27 mouse cellular contexts compared by ENCODE assay signal in genomic region chr6:146908801-146909200, GRCm38 (mm10). TPM values are rescaled to one million over a fixed set of nuclear protein-coding genes. Genes with fewer than 3 reads are reported as not detected.
DNase-seq lines count a peak whose midpoint lies in the region; ATAC-seq and TF ChIP-seq lines count a peak whose summit lies in the region.
"Had no signal": no experiment of that assay in that cellular context is flagged by ENCODE, and none has a peak within 500 bp of the region (broad histone marks: within the 10 kb centered on the region; RNA-seq: fewer than 3 reads in every experiment).

No protein-coding gene starts in this region.

- intact Hi-C loops in left cerebral cortex, postnatal 10 days (cut with DNase I), result no loop called here

- H3K36me3 ChIP-seq in kidney, adult 2 months (ENCODE audit: control insufficient read depth, insufficient read depth, low read length), result no peaks in the 10 kb centered on the region
- H3K36me3 ChIP-seq in kidney, embryonic 15.5 days, result 0 out of 2 replicates have a peak, but pooled peaks cover 4% of the 10 kb centered on the region
- H3K36me3 ChIP-seq: embryonic facial prominence, embryonic 15.5 days; limb, embryonic 12.5 days; neural tube, embryonic 13.5 days had no signal

- ATAC-seq in kidney, embryonic 15.5 days (replicated peaks; ENCODE audit: low FRiP score), result no peak
- peak; percentile 32 to 63; a peak in 2 of 4 replicates for ATAC-seq in hematopoietic stem cell, adult 5-6 weeks (replicated peaks in 1 of 2; ENCODE audit: insufficient read depth in 1 of 2, low FRiP score in 2 of 2, low TSS enrichment in 1 of 2, low read depth in 1 of 2, poor library complexity in 2 of 2, severe bottlenecking in 2 of 2)
- ATAC-seq: forebrain, embryonic 13.5 days; inflammation-experienced regulatory T-cells, adult 6 months had no signal

- no peak overlapping the region for H3K9ac ChIP-seq in kidney, embryonic 15.5 days
- H3K9ac ChIP-seq: embryonic facial prominence, embryonic 15.5 days; forebrain, embryonic 13.5 days; limb, embryonic 12.5 days; lung, embryonic 14.5 days; neural tube, embryonic 13.5 days had no signal

- H3K27ac ChIP-seq in kidney, adult 2 months (ENCODE audit: insufficient read depth, low read depth, low read length), result peak overlapping the region; percentile 70; the same call in 1 of the 2 replicates
- H3K27ac ChIP-seq in kidney, embryonic 15.5 days, result no peak overlapping the region
- H3K27ac ChIP-seq: embryonic facial prominence, embryonic 15.5 days; forebrain, embryonic 13.5 days; limb, embryonic 12.5 days; neural tube, embryonic 13.5 days had no signal

- H3K4me1 ChIP-seq in kidney, adult 2 months (ENCODE audit: control insufficient read depth, insufficient read depth, low read length), result peaks cover 65% of the 10 kb centered on the region
- H3K4me1 ChIP-seq in kidney, embryonic 15.5 days, result peaks cover 58% of the 10 kb centered on the region

- WGBS in kidney, adult 2 months, result 28% methylated on average over 2 of the region's 2 CpGs
- 79% methylated on average over 2 of the region's 2 CpGs for WGBS in kidney, embryonic 15.5 days

- TF ChIP-seq CTCF in kidney, adult 2 months (conservative IDR thresholded peaks at IDR 0.05; ENCODE audit: insufficient read depth, insufficient read length, low read depth, low read length), result no peak

- H3K9me3 ChIP-seq in kidney, embryonic 15.5 days (replicated peaks), result no peaks in the 10 kb centered on the region
- H3K9me3 ChIP-seq: embryonic facial prominence, embryonic 15.5 days; forebrain, embryonic 13.5 days; limb, embryonic 12.5 days; neural tube, embryonic 13.5 days had no signal

- TF ChIP-seq POLR2A in kidney, adult 2 months (IDR thresholded peaks at IDR 0.05; ENCODE audit: low read depth, low read length), result no peak

- H3K27me3 ChIP-seq in kidney, adult 2 months (replicated peaks; ENCODE audit: control insufficient read depth, insufficient read depth, low read length), result no peaks in the 10 kb centered on the region
- no peaks in the 10 kb centered on the region for H3K27me3 ChIP-seq in kidney, embryonic 15.5 days
- H3K27me3 ChIP-seq: embryonic facial prominence, embryonic 15.5 days; forebrain, embryonic 13.5 days; limb, embryonic 12.5 days; neural tube, embryonic 13.5 days had no signal

- H3K4me3 ChIP-seq in kidney, adult 2 months (ENCODE audit: insufficient read depth, low read depth, low read length), result no peak overlapping the region
- H3K4me3 ChIP-seq in kidney, embryonic 15.5 days (replicated peaks), result no peak overlapping the region
- H3K4me3 ChIP-seq: embryonic facial prominence, embryonic 15.5 days; forebrain, embryonic 13.5 days; limb, embryonic 12.5 days; neural tube, embryonic 13.5 days had no signal

- no peak overlapping the region for H3K4me2 ChIP-seq in kidney, embryonic 15.5 days
- H3K4me2 ChIP-seq: embryonic facial prominence, embryonic 15.5 days; forebrain, embryonic 13.5 days; limb, embryonic 12.5 days; lung, embryonic 14.5 days; neural tube, embryonic 13.5 days had no signal

- DNase-seq in kidney, adult 2 months, result no peak
- peak; percentile 90 for DNase-seq in 3T3-L1 (ENCODE audit: low read depth, low spot score)
- peak; percentile 87 for DNase-seq in Muller cell, postnatal 12 days (ENCODE audit: inconsistent ontology term)
- DNase-seq in embryo, embryonic 10 days (ENCODE audit: low spot score), result no peak
- no peak for DNase-seq in left cerebral cortex, postnatal 10 days (ENCODE audit: extremely low spot score in 1 of 2, low spot score in 2 of 2)
- DNase-seq in left cerebral cortex, adult 9 months (ENCODE audit: low spot score in 2 of 2), result no peak
- DNase-seq: adrenal gland, postnatal 25 days; cerebellum, adult 8-10 months; embryo, embryonic 11 days; gastrocnemius, postnatal 36 days; layer of hippocampus, postnatal 36 days; lung, embryonic 14.5 days; right cerebral cortex, postnatal 25 days had no signal

RNA-seq across cellular contexts. Expression of gene Ppfibp1, which starts 20.5 kb away (rescaled TPM):
- polyA plus RNA-seq in kidney, adult 2 months (2012; rRNA removed), result 20.6 and 23.4 TPM in 2 replicates
- polyA plus RNA-seq in kidney, embryonic 15.5 days (2015; fragmentation: Nextera tagmentation; extraction: Ambion mirVana), result 68.3 and 73.6 TPM in 2 replicates
- total RNA-seq in hematopoietic stem cell, adult 5-6 weeks (2017), result 29.1 and 31.6 TPM in 2 replicates
- 100 to 1,000 TPM in 1 of 2 experiments, 10 to 100 TPM in 1; 96.3 to 100 TPM for total RNA-seq in left cerebral cortex, postnatal 10 days (2021)

RNA-seq across cellular contexts. Expression of gene 1700034J05Rik, which starts 45.4 kb away (rescaled TPM):
- polyA plus RNA-seq in kidney, adult 2 months (2012; rRNA removed), result 0.07 TPM in 1 of 2 replicates, not detected in the other
- 0.22 and 0.36 TPM in 2 replicates for polyA plus RNA-seq in kidney, embryonic 15.5 days (2015; fragmentation: Nextera tagmentation; extraction: Ambion mirVana)
- total RNA-seq in hematopoietic stem cell, adult 5-6 weeks (2017), result 0.38 TPM in 1 of 2 replicates, not detected in the other
- total RNA-seq in left cerebral cortex, postnatal 10 days (2021), result not detected
- total RNA-seq: adrenal gland, postnatal 25 days; gastrocnemius, postnatal 36 days; layer of hippocampus, postnatal 36 days; midbrain, postnatal 0 days had no signal
- polyA plus RNA-seq: CD4-positive, CD25-positive, alpha-beta regulatory T cell, adult 4 months; large intestine, adult 2 months; midbrain, postnatal 0 days; neural tube, embryonic 13.5 days; thymus, postnatal 0 days had no signal

RNA-seq across cellular contexts. Expression of gene Smco2, which starts 58.9 kb away (rescaled TPM):
- 0.11 TPM in 1 of 2 replicates, not detected in the other for polyA plus RNA-seq in kidney, adult 2 months (2012; rRNA removed)
- not detected in 2 replicates for polyA plus RNA-seq in kidney, embryonic 15.5 days (2015; fragmentation: Nextera tagmentation; extraction: Ambion mirVana)
- not detected in 2 replicates for total RNA-seq in hematopoietic stem cell, adult 5-6 weeks (2017)
- not detected for total RNA-seq in left cerebral cortex, postnatal 10 days (2021)
- total RNA-seq: adrenal gland, postnatal 25 days; gastrocnemius, postnatal 36 days; layer of hippocampus, postnatal 36 days; midbrain, postnatal 0 days had no signal
- polyA plus RNA-seq: CD4-positive, CD25-positive, alpha-beta regulatory T cell, adult 4 months; embryonic facial prominence, embryonic 15.5 days; forebrain, embryonic 13.5 days; hindbrain, embryonic 11.5 days; inflammation-experienced regulatory T-cells, adult 6 months; kidney, embryonic 14.5 days; large intestine, adult 2 months; limb, embryonic 12.5 days; lung, embryonic 14.5 days; midbrain, postnatal 0 days; neural tube, embryonic 13.5 days; stomach, embryonic 16.5 days; thymus, postnatal 0 days had no signal

Comparison
In these comparisons a context has a peak if more than half of its experiments do, and no peak if none do; other contexts are left out.
1. DNase-seq: peak in 3T3-L1 (single experiment) and Muller cell, postnatal 12 days (single experiment); none in kidney, adult 2 months (single experiment), embryo, embryonic 10 days (single experiment), left cerebral cortex, postnatal 10 days (0 of 2) and left cerebral cortex, adult 9 months (0 of 2).